Mouse (Mus musculus) monocyte, adult 2 months (primary cell): Measurements from ENCODE around the gene Tbc1d9.
A peak's percentile ranks its signal among the peaks of the same experiment; 100 is the strongest.
"Not testable (repeated sequence)": the region's sequence is repeated elsewhere in the genome, so short reads cannot be mapped to it uniquely, and the experiment has no call there.

Source experiments
- DNase-seq, 2 experiments: peaks; one replicate each; pipeline ENCODE4 v3.0.0; 2022; ENCODE audit warnings: low spot score in 2 of 2, low read depth in 1 of 2

Tbc1d9 gene

GRCm38 (mm10) chr8:83224754-83225416 is 59.7 kb downstream of the Tbc1d9 start:
- DNase-seq = no peak

GRCm38 (mm10) chr8:83225598-83225997 is 60.4 kb downstream of the Tbc1d9 start:
- DNase-seq = no peak

- DNase-seq = no peak
These were observed 62.2 kb downstream of the Tbc1d9 start for GRCm38 (mm10) chr8:83227336-83227735.

- no peak for DNase-seq
These were observed 67.9 kb downstream of the Tbc1d9 start for GRCm38 (mm10) chr8:83233099-83233498.

DNA sequence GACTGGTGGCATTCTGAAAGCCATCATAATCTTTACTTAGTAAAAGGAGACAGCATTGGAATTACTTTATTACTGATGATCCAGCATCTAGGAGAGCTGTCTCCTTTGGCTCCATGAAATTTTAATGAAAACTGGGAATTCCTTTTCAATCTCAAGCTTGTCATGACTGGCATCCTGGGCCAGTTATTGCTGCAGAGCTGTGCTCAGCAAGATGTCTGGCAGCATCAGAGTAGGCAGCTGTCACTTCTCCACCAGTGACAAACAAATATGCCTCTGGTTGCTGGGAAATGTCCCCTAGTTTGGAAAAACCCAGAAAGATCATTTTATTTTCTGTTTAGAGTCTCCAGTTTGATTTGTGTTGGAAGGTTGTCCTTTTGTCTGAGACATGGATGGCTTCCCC is 74.2 kb downstream of the Tbc1d9 start:
- DNase-seq = no peak

DNA sequence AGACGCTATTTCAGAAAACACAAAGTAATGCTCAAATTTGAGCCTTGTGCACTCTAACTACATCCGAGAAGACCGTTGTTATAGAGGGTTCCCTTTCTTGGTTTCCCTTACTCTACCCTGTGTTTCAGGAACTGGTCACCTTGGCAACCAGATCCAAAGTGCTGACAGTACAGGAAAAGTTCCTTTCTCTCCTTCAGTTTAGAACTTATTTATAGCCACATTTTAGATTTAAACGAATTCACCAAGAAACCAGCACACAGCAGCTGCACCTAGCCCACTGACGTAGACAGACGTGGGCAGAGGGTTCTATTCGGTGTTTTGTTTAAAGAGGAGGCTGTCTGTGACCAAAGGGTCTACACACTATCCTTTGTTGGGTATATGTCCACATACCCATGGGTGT is 79.0 kb downstream of the Tbc1d9 start:
- DNase-seq = no peak

DNA sequence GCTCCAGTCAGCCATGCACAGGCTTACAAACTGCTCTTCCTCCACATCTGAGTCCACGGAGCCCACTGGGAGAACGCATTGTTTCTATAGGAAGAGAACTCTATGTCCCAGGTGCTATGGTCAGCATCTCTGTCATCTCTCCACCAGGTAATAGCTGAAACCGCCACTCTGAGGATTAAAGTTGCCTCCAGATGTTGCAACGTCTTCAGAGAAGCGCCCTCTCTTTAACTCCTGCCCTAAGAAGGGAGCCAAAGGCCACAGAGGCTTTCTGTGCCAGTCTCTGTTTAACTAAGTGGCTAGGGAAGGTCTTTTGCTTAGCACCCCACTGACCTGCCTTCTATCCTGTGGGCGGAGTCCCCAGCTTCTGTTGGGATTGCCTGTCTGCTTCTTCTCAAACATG is 85.7 kb downstream of the Tbc1d9 start:
- no peak for DNase-seq

DNA sequence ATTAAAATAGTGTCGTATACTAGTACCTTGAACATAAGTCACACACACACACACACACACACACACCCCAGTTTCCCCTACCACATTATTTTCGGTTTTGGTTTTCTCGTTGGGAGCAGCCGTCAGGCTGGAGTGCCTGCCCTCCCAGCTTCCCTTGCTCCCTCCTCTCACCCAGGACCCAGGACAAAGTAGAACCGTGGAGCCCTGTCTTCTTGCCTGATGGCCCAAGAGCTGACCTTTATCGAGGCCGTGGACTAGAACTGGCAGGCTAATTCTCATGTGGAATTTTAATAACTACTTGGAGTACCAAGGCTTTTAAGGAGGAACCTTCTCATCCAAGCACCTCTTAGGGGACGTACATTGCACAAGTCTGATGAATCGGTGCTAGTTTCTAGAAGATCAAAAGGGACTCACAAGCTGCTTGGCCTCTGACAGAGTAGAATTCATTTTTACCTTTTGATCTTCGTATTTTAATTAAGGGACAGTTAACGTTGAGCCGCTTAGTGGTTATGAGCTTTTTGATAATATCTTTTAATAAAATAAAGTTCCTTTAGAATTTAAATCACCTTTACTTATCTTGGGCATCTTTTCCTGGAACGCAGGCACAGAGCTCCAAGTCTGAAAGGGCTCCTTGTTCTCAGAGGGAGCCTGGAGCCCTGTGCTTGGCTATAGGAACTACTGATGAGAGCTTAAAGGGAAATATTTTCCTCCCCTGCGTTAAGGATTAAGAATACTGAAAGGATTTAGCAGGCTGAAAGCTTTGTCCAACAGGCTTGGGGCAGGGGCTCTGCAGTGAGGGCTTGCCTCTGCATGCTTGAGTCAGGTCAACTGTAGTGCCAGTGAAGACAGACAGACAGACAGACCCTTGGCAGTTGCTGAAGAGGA is 86.5 kb downstream of the Tbc1d9 start:
- no peak for DNase-seq

- DNase-seq = no peak
These were observed 87.6 kb downstream of the Tbc1d9 start for GRCm38 (mm10) chr8:83252791-83253190.

DNA sequence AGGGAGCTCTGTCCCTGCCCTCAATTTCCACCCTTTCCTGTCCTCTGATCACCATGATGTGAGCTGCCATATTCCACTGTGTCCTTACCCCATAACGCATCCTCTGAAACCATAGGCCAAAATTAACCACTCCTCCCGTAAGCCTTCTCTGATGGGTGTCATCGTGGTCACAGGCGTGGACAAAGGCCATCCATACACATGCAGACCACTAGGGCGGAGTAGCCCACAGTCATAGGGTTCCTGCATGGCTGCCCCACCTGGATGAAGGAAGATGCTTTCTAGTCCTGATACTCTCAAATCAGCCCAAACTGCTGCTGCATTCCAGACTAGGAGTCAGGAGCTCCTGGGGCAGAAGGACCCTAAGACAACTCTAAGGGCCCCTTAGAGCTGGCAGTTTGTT is 92.5 kb downstream of the Tbc1d9 start:
- DNase-seq = no peak

- DNase-seq = peak; percentile 12 to 14
These were observed 95.5 kb downstream of the Tbc1d9 start for GRCm38 (mm10) chr8:83260418-83261215.

GRCm38 (mm10) chr8:83271172-83271571 is 106.0 kb downstream of the Tbc1d9 start:
- DNase-seq = no peak

DNA sequence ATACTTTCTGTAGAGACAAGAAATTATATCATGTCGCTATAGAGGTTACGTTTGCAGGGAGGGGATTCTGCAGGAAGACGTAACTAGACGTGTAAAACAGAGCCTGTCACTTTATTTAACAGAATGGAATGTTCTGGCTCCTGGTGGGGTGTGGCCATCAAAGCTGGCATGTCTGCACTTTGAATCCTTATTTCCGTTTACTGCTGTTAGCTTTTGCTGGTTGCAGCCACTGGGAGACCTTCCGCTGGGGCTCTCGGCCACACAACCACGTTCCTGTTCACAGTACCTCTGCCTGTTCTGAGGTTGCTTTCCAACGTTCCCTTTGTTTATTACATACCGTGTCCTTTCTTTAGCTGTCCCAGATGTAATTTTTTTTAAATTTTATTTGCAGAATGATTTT is 107.3 kb downstream of the Tbc1d9 start:
- DNase-seq = no peak

DNA sequence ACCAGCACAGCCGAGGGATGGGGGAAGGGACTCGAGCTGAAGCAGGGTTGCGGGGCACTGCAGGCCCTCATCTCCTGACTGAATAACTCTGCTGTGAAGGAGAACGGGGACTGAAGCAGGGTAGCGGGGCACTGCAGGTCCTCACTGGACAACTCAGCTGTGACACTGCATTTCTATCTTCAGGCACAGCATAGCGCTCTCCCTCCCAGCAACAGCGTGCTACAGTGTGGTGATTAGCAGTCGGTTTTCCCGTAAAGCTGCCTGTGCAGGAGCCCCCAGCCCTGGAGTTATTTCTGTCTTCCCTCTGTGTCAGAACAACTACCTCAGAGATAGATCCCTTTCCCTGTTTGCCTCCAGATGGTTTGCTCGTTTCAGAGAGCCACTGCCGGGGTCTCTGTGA is 109.3 kb downstream of the Tbc1d9 start:
- DNase-seq = no peak

DNA sequence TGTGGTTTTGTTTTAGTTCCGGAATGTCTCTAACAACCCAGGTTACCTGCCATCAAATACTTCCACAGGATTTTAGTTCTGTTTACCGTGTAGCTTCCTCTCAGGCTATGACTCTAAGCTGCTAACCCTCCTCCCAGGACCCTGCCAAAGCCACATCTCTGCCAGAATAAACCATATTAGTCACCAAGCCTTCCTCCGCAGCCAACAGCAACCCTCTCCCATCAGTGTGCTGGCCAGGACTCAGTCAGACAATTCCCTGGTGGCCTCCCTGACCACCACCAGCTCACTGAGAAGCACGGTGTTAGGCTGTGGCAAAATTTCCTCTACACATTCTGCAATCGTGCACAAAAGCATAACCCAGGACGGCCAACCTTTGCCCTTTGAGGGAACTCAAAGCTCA is 113.3 kb downstream of the Tbc1d9 start:
- DNase-seq = no peak

DNA sequence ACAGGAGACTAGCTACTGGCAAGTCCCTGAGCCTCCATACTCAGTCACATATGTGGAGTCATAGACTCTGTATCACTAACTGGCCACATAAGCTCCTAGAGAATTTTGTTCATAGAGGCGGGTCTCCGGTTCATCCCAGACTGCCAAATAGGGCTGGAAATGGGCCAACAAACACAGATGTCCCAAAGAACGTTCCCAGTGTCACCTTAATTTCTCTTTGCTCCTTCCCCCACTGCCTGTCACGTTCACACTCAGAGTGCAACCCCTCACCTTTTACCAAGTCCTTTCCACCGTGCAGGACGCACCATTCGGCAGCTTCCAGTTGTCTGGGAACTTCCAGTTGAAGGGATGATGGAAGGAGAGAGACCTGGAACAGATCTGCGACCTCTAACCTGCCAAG is 120.2 kb downstream of the Tbc1d9 start:
- DNase-seq = no peak

- DNase-seq = no peak
These were observed 125.0 kb downstream of the Tbc1d9 start, which contains the start of gene Ucp1 for GRCm38 (mm10) chr8:83290176-83290575. Gene Ucp1, plus strand, starts transcription at chr8:83290352.

GRCm38 (mm10) chr8:83297375-83297774 is 132.2 kb downstream of the Tbc1d9 start:
- DNase-seq = no peak

- DNase-seq = no peak
These were observed 135.0 kb downstream of the Tbc1d9 start for GRCm38 (mm10) chr8:83300135-83300534.

DNA sequence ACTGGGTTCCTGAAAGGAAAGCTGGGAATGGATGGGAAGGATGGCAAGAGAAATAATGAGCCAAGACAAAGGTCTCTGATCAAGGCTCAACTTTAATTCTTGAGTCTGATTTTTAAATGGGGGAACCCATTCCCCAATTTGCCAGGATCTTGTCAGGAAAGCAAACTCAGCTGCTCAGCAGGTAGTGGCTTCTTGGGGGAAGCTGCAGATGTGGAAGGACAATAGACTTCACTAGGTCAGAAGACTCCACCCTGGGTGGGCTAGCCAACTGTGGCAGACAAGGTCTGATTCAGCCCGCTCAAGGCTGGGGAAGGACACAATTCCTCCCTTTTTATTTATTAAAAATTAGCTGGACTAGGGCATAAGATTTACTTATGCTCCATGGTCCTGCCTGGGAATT is 139.8 kb downstream of the Tbc1d9 start:
- DNase-seq = no peak

DNA sequence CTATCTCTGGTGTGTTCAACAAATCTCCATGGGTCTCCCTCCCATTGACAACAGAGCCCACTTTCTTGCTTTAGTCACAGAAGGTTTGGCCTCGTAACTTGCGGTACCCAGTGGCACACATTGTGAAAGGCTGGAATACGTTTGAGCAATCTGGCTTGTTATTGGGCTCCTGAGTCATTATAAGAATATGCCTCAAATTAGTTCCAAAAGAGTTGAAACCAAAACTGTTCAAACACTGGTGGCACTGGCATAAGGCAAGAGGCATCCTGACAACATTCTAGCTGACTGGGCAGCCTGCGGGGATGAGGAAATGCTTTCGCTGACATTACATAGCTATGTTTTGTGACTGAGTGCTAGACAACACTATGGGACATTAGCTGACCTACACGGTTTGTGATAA is 144.7 kb downstream of the Tbc1d9 start:
- no peak for DNase-seq

DNA sequence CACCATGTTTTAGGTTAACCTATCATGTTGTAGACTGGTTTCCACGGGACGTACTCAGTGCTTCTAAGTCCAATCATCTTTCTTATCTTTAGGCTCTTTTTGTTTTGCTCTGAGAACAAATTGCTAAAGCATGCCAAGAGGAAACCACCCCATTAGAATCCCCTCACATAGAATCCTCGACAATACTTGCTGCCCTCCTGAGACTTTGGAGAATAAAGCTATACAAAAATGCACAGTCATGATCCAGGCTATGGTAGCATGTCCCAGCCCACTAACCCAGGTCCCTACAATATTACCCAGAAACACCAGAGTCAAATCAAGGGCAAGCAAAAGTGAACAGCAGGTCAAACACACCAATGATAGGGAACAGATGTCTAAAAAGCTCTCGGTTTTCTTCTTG is 149.9 kb downstream of the Tbc1d9 start:
- DNase-seq = not testable (repeated sequence)
